In the genomic region with DNA sequence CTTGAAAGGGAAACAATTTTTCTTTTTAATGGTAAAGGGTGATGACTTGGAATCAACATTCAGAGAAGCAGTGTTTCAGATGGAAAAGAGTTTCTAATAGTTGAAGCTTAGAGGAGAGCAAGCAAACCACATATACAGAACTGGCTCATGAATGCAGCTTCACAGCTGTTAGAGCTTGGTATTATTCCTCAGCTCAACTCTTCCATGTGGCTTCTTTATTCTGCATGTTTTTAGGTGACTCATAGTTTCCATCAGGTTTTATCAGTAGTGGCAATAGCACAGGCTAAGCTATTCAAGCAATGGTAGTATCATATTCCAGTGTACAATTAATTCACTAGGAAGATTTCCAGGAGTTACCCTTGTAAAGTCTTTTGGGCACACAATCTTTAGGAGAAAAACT, we compare ENCODE assay signal across 17 mouse cellular contexts.
DNase-seq lines count a peak whose midpoint lies in the region; TF ChIP-seq lines count a peak whose summit lies in the region.
"Had no signal": no experiment of that assay in that cellular context is flagged by ENCODE, and none has a peak within 500 bp of the region (broad histone marks: within the 10 kb centered on the region; RNA-seq: fewer than 3 reads in every experiment).

No protein-coding gene starts in this region.

- no peaks in the 10 kb centered on the region for H3K4me1 ChIP-seq in embryonic fibroblast, embryonic 13.5 days (ENCODE audit: control insufficient read depth, insufficient read depth, low read length)
- no peaks in the 10 kb centered on the region for H3K4me1 ChIP-seq in cerebellum, adult 2 months (ENCODE audit: control insufficient read depth, insufficient read depth, low read length)
- H3K4me1 ChIP-seq: embryonic facial prominence, embryonic 13.5 days; hindbrain, embryonic 12.5 days; hindbrain, embryonic 15.5 days had no signal

- peak; percentile 36 for DNase-seq in Muller cell, postnatal 12 days (ENCODE audit: inconsistent ontology term)
- DNase-seq in cerebellum, adult 2 months = no peak
- DNase-seq in kidney, adult 18-20 months = no peak
- no peak for DNase-seq in kidney, adult 8-10 months
- DNase-seq: adrenal gland, postnatal 10 days; cerebellum, adult 11-12 months; cerebellum, adult 9-10 months; cerebellum, postnatal 14 days; forebrain, postnatal 0 days; gastrocnemius, adult 2 months; gastrocnemius, postnatal 14 days; heart, adult 11 months had no signal

- no peak for TF ChIP-seq POLR2A in embryonic fibroblast, embryonic 13.5 days (IDR thresholded peaks at IDR 0.05; ENCODE audit: low read depth, low read length)
- TF ChIP-seq POLR2A in cerebellum, adult 2 months (IDR thresholded peaks at IDR 0.05; ENCODE audit: borderline replicate concordance, insufficient read depth, low read length) = no peak

- no peaks in the 10 kb centered on the region for H3K36me3 ChIP-seq in C2C12 (ENCODE audit: control insufficient read depth, insufficient read depth)
- H3K36me3 ChIP-seq: embryonic facial prominence, embryonic 13.5 days; hindbrain, embryonic 12.5 days; hindbrain, embryonic 15.5 days had no signal

- H3K27ac ChIP-seq in embryonic fibroblast, embryonic 13.5 days (ENCODE audit: insufficient read depth, low read length) = 0 out of 2 replicates have a peak overlapping the region, but pooled peaks have one; percentile 47
- H3K27ac ChIP-seq in cerebellum, adult 2 months (ENCODE audit: insufficient read depth, low read length) = no peak overlapping the region
- H3K27ac ChIP-seq: embryonic facial prominence, embryonic 13.5 days; gastrocnemius, adult 2 months; hindbrain, embryonic 12.5 days; hindbrain, embryonic 15.5 days had no signal

- H3K79me2 ChIP-seq in C2C12 (ENCODE audit: control insufficient read depth, insufficient read depth) = no peaks in the 10 kb centered on the region

- H3K4me3 ChIP-seq in C2C12 (ENCODE audit: insufficient read depth, poor library complexity, severe bottlenecking) = no peak overlapping the region
- H3K4me3 ChIP-seq in embryonic fibroblast, embryonic 13.5 days (ENCODE audit: insufficient read depth, low read length) = no peak overlapping the region
- no peak overlapping the region for H3K4me3 ChIP-seq in cerebellum, adult 2 months (replicated peaks; ENCODE audit: insufficient read depth, low read depth, low read length)
- H3K4me3 ChIP-seq: embryonic facial prominence, embryonic 13.5 days; gastrocnemius, adult 2 months; hindbrain, embryonic 12.5 days; hindbrain, embryonic 15.5 days had no signal

- no peaks in the 10 kb centered on the region for H3K27me3 ChIP-seq in C2C12 (ENCODE audit: control insufficient read depth, insufficient read depth, insufficient read length)
- no peaks in the 10 kb centered on the region for H3K27me3 ChIP-seq in cerebellum, adult 2 months (ENCODE audit: control insufficient read depth, insufficient read depth, low read length)
- H3K27me3 ChIP-seq: embryonic facial prominence, embryonic 13.5 days; hindbrain, embryonic 12.5 days; hindbrain, embryonic 15.5 days had no signal

- no peaks in the 10 kb centered on the region for H3K79me3 ChIP-seq in C2C12 (ENCODE audit: low read depth)

- H3ac ChIP-seq in C2C12 (ENCODE audit: control insufficient read depth, insufficient read length, low read depth) = no peak overlapping the region

- TF ChIP-seq CTCF in C2C12 (IDR thresholded peaks at IDR 0.05; ENCODE audit: control insufficient read depth, insufficient read depth, insufficient read length) = no peak
- no peak for TF ChIP-seq CTCF in embryonic fibroblast, embryonic 13.5 days (IDR thresholded peaks at IDR 0.05; ENCODE audit: borderline replicate concordance, insufficient read depth, low read length)
- TF ChIP-seq CTCF in cerebellum, adult 2 months (IDR thresholded peaks at IDR 0.05; ENCODE audit: borderline replicate concordance, insufficient read depth, low read depth, low read length) = no peak

TF ChIP-seq in C2C12, 6 proteins besides CTCF, POLR2A, EP300 and RAD21:
- TF ChIP-seq FOSL1 (IDR thresholded peaks at IDR 0.05; ENCODE audit: insufficient read depth, low read length, poor library complexity, severe bottlenecking) (no peak), MAX (IDR thresholded peaks at IDR 0.05) (no peak), USF1 (IDR thresholded peaks at IDR 0.05; ENCODE audit: low read depth) (no peak), MYOD1 (IDR thresholded peaks at IDR 0.05; ENCODE audit: control insufficient read depth, insufficient read length, low read depth) (peak; percentile 42), CEBPB (IDR thresholded peaks at IDR 0.05; ENCODE audit: low read depth) (no peak), MYOG (IDR thresholded peaks at IDR 0.05; ENCODE audit: control insufficient read depth, extremely low read depth, insufficient read length) (no peak)
